12 mouse cellular contexts compared by ENCODE assay signal in the genomic region with DNA sequence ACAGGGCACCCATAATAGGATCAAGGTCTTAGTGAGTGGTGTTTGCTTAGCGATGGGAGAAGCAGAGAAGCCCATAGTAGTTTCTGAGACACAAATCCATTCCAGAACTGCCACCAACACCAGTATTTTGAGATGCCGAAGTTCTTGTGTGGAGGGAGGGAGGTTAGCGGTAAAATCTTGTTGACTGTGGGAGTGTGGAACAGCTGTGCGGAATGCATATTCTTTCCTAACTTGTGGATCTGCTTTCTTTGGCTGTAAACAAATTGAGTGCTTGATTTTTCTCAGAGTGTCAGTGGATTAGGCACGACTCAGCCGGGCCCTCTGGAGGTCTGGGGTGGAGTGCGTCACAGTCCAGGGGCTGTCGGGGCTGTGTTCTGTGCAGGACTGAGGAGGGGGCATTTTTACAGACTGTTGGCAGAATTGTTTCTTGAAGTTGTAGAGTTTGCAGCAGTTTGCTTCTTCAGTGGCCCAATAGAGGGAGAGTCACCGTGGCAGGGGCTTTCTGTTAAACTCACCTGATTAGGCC. TPM values are rescaled to one million over a fixed set of nuclear protein-coding genes. Genes with fewer than 3 reads are reported as not detected.
A peak's percentile ranks its signal among the peaks of the same experiment; 100 is the strongest.
DNase-seq lines count a peak whose midpoint lies in the region; ATAC-seq lines count a peak whose summit lies in the region.
"Had no signal": no experiment of that assay in that cellular context is flagged by ENCODE, and none has a peak within 500 bp of the region (broad histone marks: within the 10 kb centered on the region; RNA-seq: fewer than 3 reads in every experiment).

No protein-coding gene starts in this region.

- no peak for ATAC-seq in kidney, embryonic 15.5 days (replicated peaks; ENCODE audit: low FRiP score)
- ATAC-seq in midbrain, embryonic 13.5 days = no peak
- no peak for ATAC-seq in intestine, embryonic 14.5 days (replicated peaks; ENCODE audit: low FRiP score, low TSS enrichment, low read depth)
- ATAC-seq in stomach, embryonic 16.5 days (ENCODE audit: insufficient read depth, low FRiP score) = no peak

- H3K4me1 ChIP-seq in kidney, embryonic 15.5 days = peaks cover 45% of the 10 kb centered on the region
- peaks cover 41% of the 10 kb centered on the region for H3K4me1 ChIP-seq in midbrain, embryonic 13.5 days (replicated peaks)
- H3K4me1 ChIP-seq in midbrain, embryonic 10.5 days = peaks cover 36% of the 10 kb centered on the region
- peaks cover 27% of the 10 kb centered on the region for H3K4me1 ChIP-seq in intestine, embryonic 14.5 days (replicated peaks; ENCODE audit: control insufficient read depth, insufficient read depth, low read length)
- H3K4me1 ChIP-seq in stomach, embryonic 16.5 days (ENCODE audit: control insufficient read depth, insufficient read depth, low read length) = peaks cover 25% of the 10 kb centered on the region

- H3K4me3 ChIP-seq in kidney, embryonic 15.5 days (replicated peaks) = no peak overlapping the region
- H3K4me3 ChIP-seq in midbrain, embryonic 13.5 days (replicated peaks) = no peak overlapping the region
- H3K4me3 ChIP-seq in midbrain, embryonic 10.5 days = no peak overlapping the region
- no peak overlapping the region for H3K4me3 ChIP-seq in intestine, embryonic 14.5 days (ENCODE audit: low read depth, low read length)
- H3K4me3 ChIP-seq in stomach, embryonic 16.5 days (replicated peaks; ENCODE audit: low read length) = 0 out of 2 replicates have a peak overlapping the region, but pooled peaks have one; percentile 6

- no peak overlapping the region; the same call in 1 of the 2 replicates for H3K9ac ChIP-seq in kidney, embryonic 15.5 days
- no peak overlapping the region for H3K9ac ChIP-seq in midbrain, embryonic 13.5 days (replicated peaks)
- H3K9ac ChIP-seq in intestine, embryonic 14.5 days (ENCODE audit: low read length) = no peak overlapping the region
- H3K9ac ChIP-seq in stomach, embryonic 16.5 days (ENCODE audit: low read length) = peak overlapping the region; percentile 8; the same call in 1 of the 2 replicates
- H3K9ac ChIP-seq: hindbrain, embryonic 14.5 days had no signal

- peaks cover 6% of the 10 kb centered on the region; the same call in 1 of the 2 replicates for H3K36me3 ChIP-seq in kidney, embryonic 15.5 days
- H3K36me3 ChIP-seq in midbrain, embryonic 13.5 days = no peaks in the 10 kb centered on the region
- H3K36me3 ChIP-seq in midbrain, embryonic 10.5 days = peaks cover 8% of the 10 kb centered on the region
- no peaks in the 10 kb centered on the region for H3K36me3 ChIP-seq in intestine, embryonic 14.5 days (ENCODE audit: control insufficient read depth, insufficient read depth, low read length)
- H3K36me3 ChIP-seq in stomach, embryonic 16.5 days (ENCODE audit: control insufficient read depth, insufficient read depth, low read length) = no peaks in the 10 kb centered on the region

- WGBS in kidney, embryonic 15.5 days = 47% methylated on average over 9 of the region's 9 CpGs
- 53% methylated on average over 9 of the region's 9 CpGs for WGBS in midbrain, embryonic 13.5 days
- WGBS in midbrain, embryonic 10.5 days = 66% methylated on average over 9 of the region's 9 CpGs
- 40% methylated on average over 9 of the region's 9 CpGs for WGBS in intestine, embryonic 14.5 days
- WGBS in stomach, embryonic 16.5 days = 39% methylated on average over 9 of the region's 9 CpGs

- peak overlapping the region; percentile 10; the same call in 1 of the 2 replicates for H3K27ac ChIP-seq in kidney, embryonic 15.5 days
- peak overlapping the region; percentile 7; the same call in 1 of the 2 replicates for H3K27ac ChIP-seq in midbrain, embryonic 13.5 days
- H3K27ac ChIP-seq in midbrain, embryonic 10.5 days (replicated peaks) = no peak overlapping the region
- H3K27ac ChIP-seq in intestine, embryonic 14.5 days (ENCODE audit: low read depth) = no peak overlapping the region
- peak overlapping the region; percentile 66 for H3K27ac ChIP-seq in stomach, embryonic 16.5 days (ENCODE audit: low read length)
- H3K27ac ChIP-seq: hindbrain, embryonic 14.5 days had no signal

- H3K27me3 ChIP-seq in kidney, embryonic 15.5 days = no peaks in the 10 kb centered on the region
- no peaks in the 10 kb centered on the region for H3K27me3 ChIP-seq in midbrain, embryonic 13.5 days
- H3K27me3 ChIP-seq in midbrain, embryonic 10.5 days (ENCODE audit: low read depth, poor library complexity, severe bottlenecking) = no peaks in the 10 kb centered on the region
- no peaks in the 10 kb centered on the region for H3K27me3 ChIP-seq in intestine, embryonic 14.5 days (replicated peaks; ENCODE audit: control insufficient read depth, insufficient read depth, low read length)
- H3K27me3 ChIP-seq in stomach, embryonic 16.5 days (ENCODE audit: control insufficient read depth, insufficient read depth, low read length) = no peaks in the 10 kb centered on the region

- H3K9me3 ChIP-seq in kidney, embryonic 15.5 days (replicated peaks) = no peaks in the 10 kb centered on the region
- H3K9me3 ChIP-seq in midbrain, embryonic 13.5 days = no peaks in the 10 kb centered on the region
- H3K9me3 ChIP-seq in midbrain, embryonic 10.5 days (replicated peaks) = no peaks in the 10 kb centered on the region
- H3K9me3 ChIP-seq in intestine, embryonic 14.5 days (ENCODE audit: control insufficient read depth, low read length) = no peaks in the 10 kb centered on the region
- H3K9me3 ChIP-seq in stomach, embryonic 16.5 days (replicated peaks; ENCODE audit: control insufficient read depth, low read length) = no peaks in the 10 kb centered on the region

- no peak for DNase-seq in kidney, adult 18-20 months
- DNase-seq in midbrain, embryonic 10.5 days (ENCODE audit: low spot score) = no peak
- no peak for DNase-seq in intestine, embryonic 14.5 days (ENCODE audit: low spot score)
- no peak for DNase-seq in ovary, postnatal 10 days (ENCODE audit: low spot score)
- DNase-seq: adrenal gland, postnatal 25 days; cerebellum, adult 9-11 months; embryo, embryonic 11 days; midbrain, embryonic 14.5 days had no signal

- H3K4me2 ChIP-seq in kidney, embryonic 15.5 days = peak overlapping the region; percentile 5; the same call in 1 of the 2 replicates
- no peak overlapping the region for H3K4me2 ChIP-seq in midbrain, embryonic 13.5 days (replicated peaks)
- H3K4me2 ChIP-seq in intestine, embryonic 14.5 days (ENCODE audit: low read length) = peak overlapping the region; percentile 34
- peak overlapping the region; percentile 40 for H3K4me2 ChIP-seq in stomach, embryonic 16.5 days (ENCODE audit: low read depth, low read length)
- H3K4me2 ChIP-seq: hindbrain, embryonic 14.5 days had no signal

RNA-seq across cellular contexts. Expression of a gene that starts 27.9 kb away (rescaled TPM):
- 11.2 and 12.9 TPM in 2 replicates for polyA plus RNA-seq in kidney, embryonic 15.5 days (2015; fragmentation: Nextera tagmentation; extraction: Ambion mirVana)
- polyA plus RNA-seq in midbrain, embryonic 13.5 days (2015; fragmentation: Nextera tagmentation; extraction: Ambion mirVana) = 14.0 and 14.8 TPM in 2 replicates
- 8.9 and 10.8 TPM in 2 replicates for polyA plus RNA-seq in midbrain, embryonic 10.5 days (2016; fragmentation: Nextera tagmentation; extraction: Ambion mirVana)
- 14.9 and 16.4 TPM in 2 replicates for polyA plus RNA-seq in intestine, embryonic 14.5 days (2014; fragmentation: Nextera tagmentation; extraction: Ambion mirVana)
- polyA plus RNA-seq in stomach, embryonic 16.5 days (2015; fragmentation: Nextera tagmentation; extraction: Ambion mirVana) = 9.9 and 10.5 TPM in 2 replicates

Comparison
In these comparisons a context has a peak if more than half of its experiments do, and no peak if none do; other contexts are left out.
1. H3K27ac ChIP-seq: peak in kidney, embryonic 15.5 days (single experiment), midbrain, embryonic 13.5 days (single experiment) and stomach, embryonic 16.5 days (single experiment); none in midbrain, embryonic 10.5 days (single experiment) and intestine, embryonic 14.5 days (single experiment).